Mouse (Mus musculus) midbrain, postnatal 0 days (tissue): ENCODE measurements around the gene Khdrbs1. TPM values are rescaled to one million over a fixed set of nuclear protein-coding genes. Genes with fewer than 3 reads are reported as not detected.
"Not testable (repeated sequence)": the region's sequence is repeated elsewhere in the genome, so short reads cannot be mapped to it uniquely, and the experiment has no call there.

Experiments used
- ATAC-seq: fragments of 200-750 bp; cut with Nextera tagmentation; 2 replicates; pipeline ENCODE4 v1.8.0; 2017; ENCODE audit warnings: moderate number of reproducible peaks, mild to moderate bottlenecking, moderate TSS enrichment, moderate library complexity; ENCODE audit not compliant: low FRiP score
- DNase-seq: peaks from one replicate; pipeline ENCODE4 v3.0.0-alpha.2; 2015; ENCODE audit warnings: low spot score
- H3K27ac ChIP-seq: fragments of 300-500 bp; sonication (generic); 2 replicates; pipeline ENCODE4 v1.5.1; 2014; ENCODE audit warnings: low read depth, mild to moderate bottlenecking, low read length, mixed read lengths
- H3K27me3 ChIP-seq: fragments of 300-500 bp; sonication (generic); 2 replicates; pipeline ENCODE4 v1.6.1; 2014; ENCODE audit warnings: low read length, control low read depth, mixed read lengths; ENCODE audit not compliant: insufficient read depth
- H3K36me3 ChIP-seq: fragments of 300-500 bp; sonication (generic); 2 replicates; pipeline ENCODE4 v1.6.1; 2014; ENCODE audit warnings: low read length, control low read depth, mixed read lengths; ENCODE audit not compliant: insufficient read depth
- H3K4me1 ChIP-seq: fragments of 300-500 bp; sonication (generic); 2 replicates; pipeline ENCODE4 v1.6.1; 2014; ENCODE audit warnings: mild to moderate bottlenecking, control low read depth, antibody characterized with exemption, low read length, mixed read lengths; ENCODE audit not compliant: insufficient read depth
- H3K4me2 ChIP-seq: fragments of 300-500 bp; sonication (generic); 2 replicates; pipeline ENCODE4 v1.6.1; 2014; ENCODE audit warnings: low read depth, mild to moderate bottlenecking, low read length, mixed read lengths; ENCODE audit not compliant: poor library complexity, severe bottlenecking
- H3K4me3 ChIP-seq: fragments of 300-500 bp; sonication (generic); 2 replicates; pipeline ENCODE4 v1.5.1; 2014; ENCODE audit warnings: low read depth, mild to moderate bottlenecking, low read length, moderate library complexity
- H3K9ac ChIP-seq: fragments of 300-500 bp; sonication (generic); replicated peaks from 2 replicates; pipeline ENCODE4 v1.6.1; 2014; ENCODE audit warnings: mild to moderate bottlenecking, low read length, moderate library complexity, mixed read lengths; ENCODE audit not compliant: poor library complexity, severe bottlenecking
- H3K9me3 ChIP-seq: fragments of 300-500 bp; sonication (generic); 2 replicates; pipeline ENCODE4 v1.6.1; 2016; ENCODE audit warnings: low read length, control low read depth
- CTCF ChIP-seq: IDR thresholded peaks from 2 replicates; pipeline ENCODE4 v1.5.1; 2016; ENCODE audit warnings: antibody characterized with exemption, mild to moderate bottlenecking
- WGBS: fragments of 180-500 bp; shearing (Covaris S2); extraction: QIAGEN DNeasy Blood & Tissue Kit; methylation state at CpG from one replicate; pipeline ENCODE4 v1.1.7; 2014; 5-methylcytosine and 5-hydroxymethylcytosine counted together
- polyA plus RNA-seq: library from polyadenylated mRNA; unstranded; fragments of >200 nt; fragmentation: Nextera tagmentation; extraction: Ambion mirVana; gene quantifications from 2 replicates; pipeline ENCODE4 v1.2.1, GENCODE M21; 2015
- total RNA-seq: library from RNA; depleted of rRNA; stranded (reverse); fragments of >200 nt; gene quantifications from 2 replicates; pipeline ENCODE4 v1.2.3, GENCODE M21; 2014

Khdrbs1 gene
- total and polyA plus RNA-seq, 2 experiments from 2014 or later = 80.8 to 87.2 TPM

GRCm38 (mm10) chr4:129783506-129783905 lies 41.4 kb upstream of the Khdrbs1 start:
- Histone ChIP-seq H3K4me2 (no peak overlapping the region), H3K36me3 (no peaks in the 10 kb centered on the region), H3K9ac (no peak overlapping the region), H3K27ac (no peak overlapping the region), H3K4me3 (no peak overlapping the region), H3K4me1 (no peaks in the 10 kb centered on the region), H3K9me3 (no peaks in the 10 kb centered on the region), H3K27me3 (no peaks in the 10 kb centered on the region)
- no peak for TF ChIP-seq CTCF
- WGBS = 90% methylated on average over 5 of the region's 5 CpGs
- DNase-seq (no peak), ATAC-seq (no peak)

- ATAC-seq = no peak
- Histone ChIP-seq H3K27ac (no peak overlapping the region), H3K4me2 (no peak overlapping the region), H3K27me3 (no peaks in the 10 kb centered on the region), H3K36me3 (no peaks in the 10 kb centered on the region), H3K4me3 (no peak overlapping the region), H3K9ac (no peak overlapping the region), H3K9me3 (no peaks in the 10 kb centered on the region), H3K4me1 (no peaks in the 10 kb centered on the region)
- no peak for DNase-seq
- TF ChIP-seq CTCF = no peak
- 40% methylated on average over 3 of the region's 3 CpGs for WGBS
Observed at GRCm38 (mm10) chr4:129782857-129783331, 40.8 kb upstream of the Khdrbs1 start.

- 6% methylated on average over 4 of the region's 4 CpGs for WGBS
- Histone ChIP-seq H3K4me3 (no peak overlapping the region), H3K27me3 (no peaks in the 10 kb centered on the region), H3K9me3 (no peaks in the 10 kb centered on the region), H3K27ac (no peak overlapping the region), H3K9ac (no peak overlapping the region), H3K4me2 (no peak overlapping the region), H3K4me1 (no peaks in the 10 kb centered on the region), H3K36me3 (no peaks in the 10 kb centered on the region)
- ATAC-seq = no peak
- no peak for TF ChIP-seq CTCF
- DNase-seq = peak; percentile 63
Observed at GRCm38 (mm10) chr4:129781881-129782675, 40.0 kb upstream of the Khdrbs1 start.

- TF ChIP-seq CTCF = no peak
- Histone ChIP-seq H3K4me1 (no peaks in the 10 kb centered on the region; the same call in 1 of the 2 replicates), H3K9me3 (no peaks in the 10 kb centered on the region), H3K27me3 (no peaks in the 10 kb centered on the region), H3K4me2 (peak overlapping the region; percentile 12; the same call in 1 of the 2 replicates), H3K9ac (no peak overlapping the region), H3K36me3 (no peaks in the 10 kb centered on the region), H3K27ac (peak overlapping the region; percentile 55; the same call in 1 of the 2 replicates), H3K4me3 (no peak overlapping the region)
- 8% methylated on average over 21 of the region's 21 CpGs for WGBS
- ATAC-seq (no peak), DNase-seq (peak; percentile 52)
Observed at GRCm38 (mm10) chr4:129771672-129772521, 29.8 kb upstream of the Khdrbs1 start.

- H3K9ac ChIP-seq = no peak overlapping the region
- no peak overlapping the region for H3K4me3 ChIP-seq
- peak overlapping the region; percentile 12; the same call in 1 of the 2 replicates for H3K4me2 ChIP-seq
- peak overlapping the region; percentile 55; the same call in 1 of the 2 replicates for H3K27ac ChIP-seq
- no peaks in the 10 kb centered on the region for H3K9me3 ChIP-seq
- H3K27me3 ChIP-seq = no peaks in the 10 kb centered on the region
- WGBS = 23% methylated on average over 7 of the region's 7 CpGs
- no peaks in the 10 kb centered on the region; the same call in 1 of the 2 replicates for H3K4me1 ChIP-seq
- H3K36me3 ChIP-seq = no peaks in the 10 kb centered on the region
- ATAC-seq = no peak
- no peak for DNase-seq
- TF ChIP-seq CTCF = no peak
Observed at GRCm38 (mm10) chr4:129771314-129771671, 29.2 kb upstream of the Khdrbs1 start.

- H3K4me2 ChIP-seq = no peak overlapping the region
- ATAC-seq (no peak), DNase-seq (no peak)
- H3K36me3 ChIP-seq = no peaks in the 10 kb centered on the region
- no peaks in the 10 kb centered on the region; the same call in 1 of the 2 replicates for H3K4me1 ChIP-seq
- H3K27me3 ChIP-seq = no peaks in the 10 kb centered on the region
- H3K9ac ChIP-seq = no peak overlapping the region
- H3K9me3 ChIP-seq = no peaks in the 10 kb centered on the region
- no peak overlapping the region for H3K4me3 ChIP-seq
- no peak overlapping the region for H3K27ac ChIP-seq
- 61% methylated on average over 6 of the region's 6 CpGs for WGBS
- TF ChIP-seq CTCF = no peak
Observed at GRCm38 (mm10) chr4:129770600-129770999, 28.5 kb upstream of the Khdrbs1 start.

- H3K36me3 ChIP-seq, ATAC-seq, H3K9ac ChIP-seq, H3K27me3 ChIP-seq, DNase-seq, H3K27ac ChIP-seq, H3K4me2 ChIP-seq, H3K9me3 ChIP-seq, H3K4me1 ChIP-seq, H3K4me3 ChIP-seq: not testable (repeated sequence)
- 87% methylated on average over 3 of the region's 3 CpGs for WGBS
Observed at GRCm38 (mm10) chr4:129768742-129769141, 26.6 kb upstream of the Khdrbs1 start.
